Mouse (Mus musculus) gastrocnemius, adult 8-10 months (tissue): ENCODE data around the gene Jund. TPM values are rescaled to one million over a fixed set of nuclear protein-coding genes. Genes with fewer than 3 reads are reported as not detected.

Experiments
- DNase-seq, 2 experiments: peaks; one replicate each; pipeline ENCODE4 v3.0.0; 2022; ENCODE audit warnings: low spot score in 2 of 2
- total RNA-seq, 4 experiments: library from RNA; stranded (reverse); gene quantifications; 2 replicates each; pipeline ENCODE4 v1.2.4; 2022

Gene Jund
- total RNA-seq, 4 experiments from 2014 or later: 31.9 to 42.0 (median 38.3) TPM

DNA sequence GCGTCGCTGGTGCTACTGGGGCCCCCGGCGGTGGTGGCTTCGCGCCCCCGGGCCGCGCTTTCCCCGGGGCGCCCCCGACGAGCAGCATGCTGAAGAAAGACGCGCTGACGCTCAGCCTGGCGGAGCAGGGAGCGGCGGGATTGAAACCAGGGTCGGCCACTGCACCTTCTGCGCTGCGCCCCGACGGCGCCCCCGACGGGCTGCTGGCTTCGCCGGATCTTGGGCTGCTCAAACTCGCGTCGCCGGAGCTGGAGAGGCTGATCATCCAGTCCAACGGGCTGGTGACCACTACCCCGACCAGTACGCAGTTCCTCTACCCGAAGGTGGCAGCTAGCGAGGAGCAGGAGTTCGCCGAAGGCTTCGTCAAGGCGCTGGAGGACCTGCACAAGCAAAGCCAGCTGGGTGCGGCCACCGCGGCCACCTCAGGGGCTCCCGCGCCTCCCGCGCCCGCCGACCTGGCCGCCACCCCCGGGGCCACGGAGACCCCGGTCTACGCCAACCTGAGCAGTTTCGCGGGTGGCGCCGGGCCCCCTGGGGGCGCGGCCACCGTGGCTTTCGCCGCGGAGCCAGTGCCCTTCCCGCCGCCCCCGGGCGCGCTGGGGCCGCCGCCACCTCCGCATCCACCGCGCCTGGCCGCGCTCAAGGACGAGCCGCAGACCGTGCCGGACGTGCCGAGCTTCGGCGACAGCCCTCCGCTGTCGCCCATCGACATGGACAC, 526 bp downstream of the Jund start:
- peak; percentile 49 to 54 for DNase-seq

DNA sequence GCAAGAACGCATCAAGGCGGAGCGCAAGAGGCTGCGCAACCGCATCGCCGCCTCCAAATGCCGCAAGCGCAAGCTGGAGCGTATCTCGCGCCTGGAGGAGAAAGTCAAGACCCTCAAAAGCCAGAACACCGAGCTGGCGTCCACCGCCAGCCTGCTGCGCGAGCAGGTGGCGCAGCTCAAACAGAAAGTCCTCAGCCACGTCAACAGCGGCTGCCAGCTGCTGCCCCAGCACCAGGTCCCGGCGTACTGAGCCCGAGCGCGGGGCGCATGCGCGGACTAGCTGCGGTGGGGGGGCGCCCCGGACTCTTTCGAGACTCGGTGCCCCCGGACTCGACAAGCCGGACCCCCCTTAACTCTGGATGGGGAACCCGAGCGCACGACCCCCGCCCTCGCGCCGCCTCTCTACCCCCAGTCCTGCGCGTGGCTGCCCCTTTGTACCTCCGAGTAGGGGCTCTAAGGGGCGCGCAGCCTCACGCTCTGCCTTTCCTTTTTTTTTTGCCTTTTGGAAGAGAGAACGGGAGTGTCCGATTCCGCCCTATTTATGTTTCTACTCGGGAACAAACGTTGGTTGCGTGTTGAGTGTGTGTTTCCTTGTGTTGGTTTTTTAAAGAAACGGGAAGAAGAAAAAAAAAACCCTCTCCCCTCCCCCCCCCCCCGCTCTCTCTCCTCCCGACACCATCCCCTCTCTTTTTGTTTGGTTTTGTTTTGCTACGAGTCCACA, 1.2 kb downstream of the Jund start:
- DNase-seq: peak; percentile 79 to 85

GRCm38 (mm10) chr8:70700555-70700922, 1.8 kb downstream of the Jund start:
- peak; percentile 88 to 90 for DNase-seq

GRCm38 (mm10) chr8:70701048-70701981, 2.6 kb downstream of the Jund start:
- DNase-seq: peak in 1 of 2 experiments; percentile 12

DNA sequence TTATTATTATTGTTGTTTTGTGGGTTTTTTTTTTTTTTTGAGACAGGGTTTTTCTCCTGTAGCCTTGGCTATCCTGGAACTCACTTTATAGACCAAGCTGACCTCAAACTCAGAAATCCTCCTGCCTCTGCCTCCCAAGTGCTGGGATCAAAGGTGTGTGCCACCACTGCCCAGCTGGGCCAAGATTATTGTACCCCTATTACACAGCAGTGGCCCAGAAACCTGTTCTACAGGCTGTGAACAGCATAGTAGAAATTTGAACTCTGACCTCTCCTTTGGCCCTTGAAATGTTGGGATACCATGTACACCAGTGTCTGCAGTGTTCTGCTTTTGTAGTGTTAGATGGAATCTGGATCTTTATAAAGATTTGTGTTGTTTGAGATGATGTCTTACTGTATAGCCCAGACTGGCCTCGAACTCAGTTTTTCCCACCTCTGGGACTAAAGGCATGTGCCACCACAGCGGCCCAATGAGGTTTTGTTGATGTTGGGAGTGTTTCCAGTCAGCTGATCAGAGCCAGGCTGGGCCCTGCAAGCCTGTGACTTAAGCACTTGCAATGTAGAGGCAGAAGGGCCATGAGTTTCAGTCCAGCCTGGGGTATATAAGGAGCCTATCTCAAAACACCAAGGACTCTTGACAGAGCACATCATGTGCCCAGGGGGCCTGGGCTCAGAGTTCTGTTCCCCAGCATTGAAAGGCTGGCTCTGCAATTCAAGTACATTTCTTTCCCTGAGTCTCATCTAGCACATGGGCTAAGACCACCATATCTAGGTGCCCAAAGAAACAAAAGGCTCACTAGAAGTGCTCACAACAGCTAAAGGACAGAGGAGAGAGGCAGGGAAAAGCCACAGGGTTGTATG, 3.5 kb downstream of the Jund start:
- DNase-seq: peak in 1 of 2 experiments; percentile 9

DNA sequence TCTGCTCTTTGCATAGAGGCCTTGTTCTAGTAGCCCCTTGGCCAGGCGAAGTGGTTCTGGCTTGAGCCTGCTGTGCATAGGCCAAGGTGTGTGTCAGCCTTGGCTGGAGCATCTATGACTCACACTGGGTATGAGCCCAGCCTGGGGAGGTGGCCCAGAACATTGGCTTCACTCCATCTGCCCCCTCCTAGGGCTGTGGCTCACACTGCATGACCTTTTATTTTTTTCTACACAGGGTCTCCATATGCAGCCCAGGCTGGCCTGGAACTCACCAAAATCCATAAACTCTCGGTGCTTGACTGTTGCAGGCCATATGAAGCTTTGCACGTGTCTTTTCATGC, 4.1 kb downstream of the Jund start:
- DNase-seq: peak; percentile 79 to 83

GRCm38 (mm10) chr8:70703287-70703686, 4.5 kb downstream of the Jund start, which contains the start of gene Iqcn:
Gene Iqcn (plus strand): TSS chr8:70703457.
- DNase-seq: no peak

GRCm38 (mm10) chr8:70708281-70708680, 9.5 kb downstream of the Jund start:
- peak in 1 of 2 experiments; percentile 51 for DNase-seq

- no peak for DNase-seq
These were observed 11.0 kb downstream of the Jund start for GRCm38 (mm10) chr8:70709794-70710193.

GRCm38 (mm10) chr8:70710296-70710695, 11.5 kb downstream of the Jund start:
- peak in 1 of 2 experiments; percentile 77 for DNase-seq

GRCm38 (mm10) chr8:70711041-70711440, 12.3 kb downstream of the Jund start:
- no peak for DNase-seq

DNA sequence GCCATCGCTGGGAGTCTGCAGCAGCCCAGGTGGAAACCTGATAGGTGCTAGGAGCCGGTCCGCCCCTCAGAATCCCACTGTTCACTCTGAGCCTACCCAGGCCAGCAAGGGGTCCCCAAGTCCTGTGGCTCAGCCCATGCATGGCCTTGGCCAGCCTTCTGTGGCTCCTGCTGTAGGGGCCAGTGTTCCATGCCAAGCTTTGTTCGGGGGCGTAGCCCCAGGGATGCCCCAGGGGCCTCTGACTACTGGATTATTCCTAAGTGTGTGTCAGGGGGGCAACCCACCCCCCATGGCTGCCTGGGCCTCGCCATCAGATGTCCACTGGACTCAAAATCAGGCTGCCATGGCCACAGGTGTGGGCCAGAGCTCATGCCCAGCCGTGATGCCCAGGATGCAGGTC, 15.2 kb downstream of the Jund start:
- DNase-seq: no peak

- DNase-seq: no peak
These were observed 16.3 kb downstream of the Jund start for GRCm38 (mm10) chr8:70715086-70715485.

GRCm38 (mm10) chr8:70716521-70717400, 18.0 kb downstream of the Jund start:
- DNase-seq: no peak

DNA sequence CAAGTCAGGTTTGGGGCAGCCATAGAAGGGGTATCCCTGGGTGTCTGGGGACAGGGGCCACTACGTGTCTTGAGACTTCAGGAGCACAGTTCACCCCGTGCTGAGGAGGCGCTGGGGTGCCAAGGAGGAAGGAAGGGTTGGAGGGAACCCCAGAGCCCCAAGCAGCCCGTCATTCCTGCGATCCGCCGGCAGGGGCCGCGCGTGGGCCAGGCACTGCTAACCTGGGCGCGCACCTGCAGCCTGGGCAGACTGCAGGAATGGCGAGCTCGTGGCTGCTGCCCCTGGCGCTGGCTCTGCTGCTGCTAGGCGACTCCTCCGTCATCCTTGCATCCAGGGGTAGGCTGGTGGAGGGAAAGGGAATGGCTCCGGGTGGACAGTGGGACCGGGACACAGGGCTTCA, 19.5 kb downstream of the Jund start, which contains the start of gene Gm3336:
Gene Gm3336 (plus strand): TSS at position 247 of the 400 bp plus-strand sequence.
- DNase-seq: no peak

DNA sequence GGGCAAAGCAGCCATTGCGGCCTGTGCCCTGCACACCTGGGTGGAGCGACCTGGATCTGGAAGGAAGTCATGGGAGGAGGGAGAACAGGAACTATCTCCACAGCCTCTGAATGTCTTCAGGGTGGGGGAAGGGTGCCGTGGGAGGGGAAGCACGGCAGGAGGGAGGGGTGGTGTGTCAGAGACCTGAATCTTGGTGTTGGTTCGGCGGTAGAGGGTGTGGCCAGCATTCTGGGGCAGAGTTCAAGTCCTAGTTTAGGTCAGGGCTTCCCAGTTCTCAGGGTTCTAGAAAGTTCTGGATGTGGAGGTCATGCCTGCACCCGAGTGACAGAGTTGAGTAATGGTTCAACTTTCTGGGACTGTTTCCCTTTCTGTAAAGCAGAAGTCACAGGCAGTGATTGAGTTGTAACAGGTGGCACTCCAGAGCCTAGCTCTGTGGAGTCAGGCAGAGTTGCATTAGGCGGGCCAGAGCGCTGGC, 21.1 kb downstream of the Jund start:
- DNase-seq: no peak

GRCm38 (mm10) chr8:70720739-70721138, 22.0 kb downstream of the Jund start:
- DNase-seq: peak; percentile 72 to 73

DNA sequence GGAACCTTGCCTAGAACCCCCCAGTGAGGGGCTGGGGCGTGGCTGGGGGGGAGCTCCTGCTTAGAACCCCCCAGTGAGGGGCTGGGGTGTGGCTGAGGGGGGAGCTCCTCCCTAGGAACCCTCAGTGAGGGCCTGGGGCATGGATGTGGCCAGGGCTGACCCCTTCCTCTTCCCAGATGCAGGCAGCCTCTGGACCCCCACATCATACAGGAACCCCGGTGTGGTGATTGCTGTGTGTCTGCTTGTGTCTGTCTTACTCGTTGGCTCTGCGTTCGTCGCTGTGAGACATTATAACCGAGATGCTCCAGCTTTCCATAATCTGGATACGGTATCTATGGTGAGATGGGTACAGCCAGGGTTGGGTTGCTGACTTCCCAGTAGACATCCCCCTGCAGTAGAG, 22.9 kb downstream of the Jund start:
- no peak for DNase-seq

DNA sequence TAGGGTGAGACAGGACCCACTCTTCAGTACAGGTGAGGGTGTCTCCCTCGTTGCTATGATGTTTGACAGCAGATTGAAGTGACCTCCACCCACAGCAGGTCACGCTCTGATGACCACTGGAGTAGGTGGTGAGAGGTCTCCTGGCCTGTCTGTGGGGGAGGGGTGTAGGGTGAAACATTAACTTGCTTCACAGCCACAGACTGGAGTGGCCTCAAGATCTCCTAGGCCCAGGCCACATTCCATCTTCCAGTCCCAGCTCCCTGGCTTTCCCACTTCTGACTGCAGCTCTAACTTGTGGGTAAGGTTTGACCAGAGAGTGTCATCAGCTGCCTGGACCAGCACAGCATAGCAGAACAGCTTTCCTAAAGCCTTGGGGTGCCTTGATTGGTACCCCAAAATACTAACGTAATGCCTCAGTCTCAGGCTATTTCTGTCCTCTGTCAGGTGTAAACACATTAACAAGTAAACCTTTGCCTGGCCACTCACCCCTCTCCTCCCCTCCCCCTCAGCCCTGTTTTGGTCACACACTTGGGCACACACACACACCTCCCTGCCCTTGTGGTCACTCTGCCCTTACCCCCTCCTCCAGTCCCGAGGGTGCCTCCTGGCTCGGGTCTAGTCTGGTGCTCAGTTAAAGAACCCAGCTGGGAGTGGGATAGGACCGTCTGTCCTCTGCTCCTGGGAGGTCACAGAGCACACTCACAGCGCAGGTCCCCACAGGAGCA, 24.9 kb downstream of the Jund start, which contains the start of gene Pde4c:
Gene Pde4c (plus strand): TSS at position 235 of the 725 bp plus-strand sequence.
- DNase-seq: no peak
